Mouse (Mus musculus): ENCODE measurements around the gene Itga2b. TPM values are rescaled to one million over a fixed set of nuclear protein-coding genes. Genes with fewer than 3 reads are reported as not detected.

The Itga2b gene
- polyA plus RNA-seq, 1 experiment = 4,614 TPM

DNA sequence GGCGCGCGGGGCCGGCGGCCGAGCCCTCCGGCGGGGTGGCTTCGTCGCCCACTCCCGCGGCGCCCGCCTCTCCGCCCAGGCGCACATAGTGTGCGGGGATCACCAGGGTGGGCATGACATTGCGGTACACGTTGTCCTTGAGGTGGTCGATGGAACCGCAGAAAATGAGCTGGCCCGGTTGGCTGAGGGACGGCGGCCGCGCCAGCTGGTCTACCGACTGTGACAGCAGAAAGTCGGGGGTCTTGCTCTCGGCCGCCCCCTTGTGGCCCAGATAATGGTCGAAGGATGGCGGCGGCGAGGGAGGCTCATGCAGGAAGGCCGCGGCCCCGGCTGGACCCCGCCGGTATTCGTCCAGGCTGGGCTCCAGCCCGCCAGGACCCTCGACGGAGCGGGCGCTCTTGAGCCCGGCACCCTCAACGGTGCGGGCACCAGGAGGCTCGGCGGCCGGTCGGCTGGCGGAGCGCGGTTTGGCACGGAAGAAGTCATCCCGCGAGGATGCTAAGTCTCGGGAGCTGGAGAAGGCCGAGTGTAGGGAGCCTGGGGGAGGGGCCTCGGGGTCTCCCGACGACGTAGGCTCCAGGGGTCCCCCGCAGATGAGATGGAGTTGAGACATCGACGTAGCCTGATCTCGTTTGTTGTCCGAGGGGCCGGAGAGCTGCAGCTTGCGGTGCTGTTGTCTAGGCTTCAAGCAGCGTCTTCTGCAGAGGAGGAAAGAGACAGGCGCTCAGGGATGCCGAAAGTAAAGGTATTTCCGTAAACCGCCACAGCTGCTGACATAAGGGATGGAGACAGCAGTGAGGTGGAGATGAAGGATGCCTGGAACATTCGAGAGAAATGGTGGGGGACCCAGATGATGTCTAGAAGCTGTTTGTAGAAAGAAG is 31.5 kb downstream of the Itga2b start:
- Histone ChIP-seq H3K4me1 (peaks cover 53% of the 10 kb centered on the region), H3K27me3 (replicated peaks) (peaks cover 44% of the 10 kb centered on the region), H3K4me3 (replicated peaks) (peak overlapping the region; percentile 88), H3K9me3 (peaks cover 9% of the 10 kb centered on the region; the same call in 1 of the 2 replicates), H3K36me3 (replicated peaks; ENCODE audit: low read length) (peaks cover 50% of the 10 kb centered on the region)
- TF ChIP-seq FLI1 (IDR thresholded peaks at IDR 0.05; ENCODE audit: low read length) (no peak), GATA1 (IDR thresholded peaks at IDR 0.05; ENCODE audit: borderline replicate concordance, low read length) (no peak)

- Histone ChIP-seq H3K4me3 (replicated peaks) (peak overlapping the region; percentile 88), H3K27me3 (replicated peaks) (peaks cover 38% of the 10 kb centered on the region)
Measured at GRCm38 (mm10) chr11:102437120-102438061, 32.5 kb downstream of the Itga2b start.

GRCm38 (mm10) chr11:102436471-102436790 is 33.5 kb downstream of the Itga2b start:
- Histone ChIP-seq H3K9me3 (peaks cover 9% of the 10 kb centered on the region; the same call in 1 of the 2 replicates), H3K36me3 (replicated peaks; ENCODE audit: low read length) (peaks cover 59% of the 10 kb centered on the region), H3K27me3 (replicated peaks) (peaks cover 35% of the 10 kb centered on the region), H3K4me1 (peaks cover 73% of the 10 kb centered on the region), H3K4me3 (replicated peaks) (no peak overlapping the region)
- no peak for TF ChIP-seq FLI1 (IDR thresholded peaks at IDR 0.05; ENCODE audit: low read length)
- no peak for TF ChIP-seq GATA1 (IDR thresholded peaks at IDR 0.05; ENCODE audit: borderline replicate concordance, low read length)

More at GRCm38 (mm10) chr11:102437120-102438061, 32.5 kb downstream of the Itga2b start:
- no peak for TF ChIP-seq FLI1 (IDR thresholded peaks at IDR 0.05; ENCODE audit: low read length)
- TF ChIP-seq GATA1 (IDR thresholded peaks at IDR 0.05; ENCODE audit: borderline replicate concordance, low read length) = no peak
- H3K9me3 ChIP-seq = peaks cover 9% of the 10 kb centered on the region; the same call in 1 of the 2 replicates
- H3K4me1 ChIP-seq = peaks cover 63% of the 10 kb centered on the region
- peaks cover 59% of the 10 kb centered on the region for H3K36me3 ChIP-seq (replicated peaks; ENCODE audit: low read length)

DNA sequence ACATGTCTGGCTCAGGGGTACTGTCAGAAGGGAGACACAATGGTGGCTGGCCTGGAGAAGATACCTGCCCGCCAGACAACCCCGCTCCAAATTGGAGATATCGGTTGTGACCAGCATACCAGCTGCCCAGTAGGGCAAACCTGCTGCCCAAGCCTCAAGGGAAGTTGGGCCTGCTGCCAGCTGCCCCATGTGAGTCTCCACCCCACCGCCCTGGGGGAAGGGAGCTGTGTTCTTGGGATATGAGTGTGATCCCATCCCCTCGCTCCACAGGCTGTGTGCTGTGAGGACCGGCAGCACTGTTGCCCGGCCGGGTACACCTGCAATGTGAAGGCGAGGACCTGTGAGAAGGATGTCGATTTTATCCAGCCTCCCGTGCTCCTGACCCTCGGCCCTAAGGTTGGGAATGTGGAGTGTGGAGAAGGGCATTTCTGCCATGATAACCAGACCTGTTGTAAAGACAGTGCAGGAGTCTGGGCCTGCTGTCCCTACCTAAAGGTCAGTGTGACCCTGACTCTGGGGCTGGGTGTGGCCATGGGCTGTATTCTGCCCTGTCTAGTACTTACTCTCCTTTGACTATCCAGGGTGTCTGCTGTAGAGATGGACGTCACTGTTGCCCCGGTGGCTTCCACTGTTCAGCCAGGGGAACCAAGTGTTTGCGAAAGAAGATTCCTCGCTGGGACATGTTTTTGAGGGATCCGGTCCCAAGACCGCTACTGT is 34.0 kb downstream of the Itga2b start:
- peaks cover 33% of the 10 kb centered on the region for H3K27me3 ChIP-seq (replicated peaks)
- H3K4me3 ChIP-seq (replicated peaks) = no peak overlapping the region
- peaks cover 9% of the 10 kb centered on the region; the same call in 1 of the 2 replicates for H3K9me3 ChIP-seq
- H3K36me3 ChIP-seq (replicated peaks; ENCODE audit: low read length) = peaks cover 59% of the 10 kb centered on the region
- TF ChIP-seq GATA1 (IDR thresholded peaks at IDR 0.05; ENCODE audit: borderline replicate concordance, low read length) = no peak
- TF ChIP-seq FLI1 (IDR thresholded peaks at IDR 0.05; ENCODE audit: low read length) = no peak
- H3K4me1 ChIP-seq = peaks cover 78% of the 10 kb centered on the region

DNA sequence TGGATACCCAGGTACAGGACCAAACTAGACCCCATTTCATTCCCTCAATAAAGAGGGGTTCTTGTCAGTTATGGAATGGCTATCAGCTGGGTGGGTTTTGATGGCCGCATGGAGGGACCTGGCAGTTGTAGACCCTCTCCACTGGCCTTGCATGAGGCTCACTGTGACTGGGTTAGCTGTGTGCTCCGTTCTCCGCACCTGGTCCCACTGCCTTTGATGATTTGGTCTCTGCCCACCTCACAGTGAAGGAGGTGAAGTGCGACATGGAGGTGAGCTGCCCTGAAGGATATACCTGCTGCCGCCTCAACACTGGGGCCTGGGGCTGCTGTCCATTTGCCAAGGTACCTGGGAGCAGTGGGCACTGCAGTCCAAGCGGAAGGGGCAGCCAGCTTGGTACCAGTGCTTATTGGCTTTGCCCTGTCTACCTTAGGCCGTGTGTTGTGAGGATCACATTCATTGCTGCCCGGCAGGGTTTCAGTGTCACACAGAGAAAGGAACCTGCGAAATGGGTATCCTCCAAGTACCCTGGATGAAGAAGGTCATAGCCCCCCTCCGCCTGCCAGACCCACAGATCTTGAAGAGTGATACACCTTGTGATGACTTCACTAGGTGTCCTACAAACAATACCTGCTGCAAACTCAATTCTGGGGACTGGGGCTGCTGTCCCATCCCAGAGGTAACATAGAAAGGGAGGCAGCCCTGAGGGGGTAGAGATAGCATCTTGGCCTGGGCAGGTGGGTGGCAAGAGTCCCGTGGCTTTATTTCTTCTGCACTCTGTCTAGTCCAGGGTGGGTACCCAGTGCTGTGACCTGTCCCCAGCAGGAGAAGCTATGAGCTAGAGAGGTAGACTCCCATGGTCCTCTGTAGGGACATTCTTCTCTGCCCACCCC is 34.9 kb downstream of the Itga2b start:
- no peak overlapping the region for H3K4me3 ChIP-seq (replicated peaks)
- H3K27me3 ChIP-seq (replicated peaks) = peaks cover 32% of the 10 kb centered on the region
- TF ChIP-seq GATA1 (IDR thresholded peaks at IDR 0.05; ENCODE audit: borderline replicate concordance, low read length) (no peak), FLI1 (IDR thresholded peaks at IDR 0.05; ENCODE audit: low read length) (no peak)
- peaks cover 9% of the 10 kb centered on the region; the same call in 1 of the 2 replicates for H3K9me3 ChIP-seq
- H3K4me1 ChIP-seq = peaks cover 80% of the 10 kb centered on the region
- H3K36me3 ChIP-seq (replicated peaks; ENCODE audit: low read length) = peaks cover 59% of the 10 kb centered on the region

DNA sequence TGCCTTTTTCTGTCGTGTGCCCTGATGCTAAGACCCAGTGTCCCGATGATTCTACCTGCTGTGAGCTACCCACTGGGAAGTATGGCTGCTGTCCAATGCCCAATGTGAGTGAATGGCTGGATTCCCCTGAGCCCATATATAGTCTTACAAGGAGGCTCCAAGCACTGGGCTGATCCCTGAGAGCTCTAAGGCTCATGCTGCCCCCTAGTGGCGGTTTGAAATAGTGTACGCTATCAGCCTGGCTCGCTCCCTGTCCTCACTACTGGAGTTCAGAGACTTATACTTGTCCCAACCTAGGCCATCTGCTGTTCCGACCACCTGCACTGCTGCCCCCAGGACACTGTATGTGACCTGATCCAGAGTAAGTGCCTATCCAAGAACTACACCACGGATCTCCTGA is 35.5 kb downstream of the Itga2b start:
- peak overlapping the region; percentile 3 for H3K4me3 ChIP-seq (replicated peaks)
- H3K27me3 ChIP-seq (replicated peaks) = peaks cover 25% of the 10 kb centered on the region
- H3K36me3 ChIP-seq (replicated peaks; ENCODE audit: low read length) = peaks cover 59% of the 10 kb centered on the region
- H3K4me1 ChIP-seq = peaks cover 80% of the 10 kb centered on the region
- no peak for TF ChIP-seq GATA1 (IDR thresholded peaks at IDR 0.05; ENCODE audit: borderline replicate concordance, low read length)
- TF ChIP-seq FLI1 (IDR thresholded peaks at IDR 0.05; ENCODE audit: low read length) = no peak
- H3K9me3 ChIP-seq = peaks cover 9% of the 10 kb centered on the region; the same call in 1 of the 2 replicates

- no peak for TF ChIP-seq FLI1 (IDR thresholded peaks at IDR 0.05; ENCODE audit: low read length)
- no peak for TF ChIP-seq GATA1 (IDR thresholded peaks at IDR 0.05; ENCODE audit: borderline replicate concordance, low read length)
- peak overlapping the region; percentile 11 for H3K4me3 ChIP-seq (replicated peaks)
- H3K36me3 ChIP-seq (replicated peaks; ENCODE audit: low read length) = peaks cover 58% of the 10 kb centered on the region
- H3K9me3 ChIP-seq = peaks cover 9% of the 10 kb centered on the region; the same call in 1 of the 2 replicates
- peaks cover 83% of the 10 kb centered on the region for H3K4me1 ChIP-seq
- H3K27me3 ChIP-seq (replicated peaks) = peaks cover 20% of the 10 kb centered on the region
Measured at GRCm38 (mm10) chr11:102433866-102434265, 36.1 kb downstream of the Itga2b start.

DNA sequence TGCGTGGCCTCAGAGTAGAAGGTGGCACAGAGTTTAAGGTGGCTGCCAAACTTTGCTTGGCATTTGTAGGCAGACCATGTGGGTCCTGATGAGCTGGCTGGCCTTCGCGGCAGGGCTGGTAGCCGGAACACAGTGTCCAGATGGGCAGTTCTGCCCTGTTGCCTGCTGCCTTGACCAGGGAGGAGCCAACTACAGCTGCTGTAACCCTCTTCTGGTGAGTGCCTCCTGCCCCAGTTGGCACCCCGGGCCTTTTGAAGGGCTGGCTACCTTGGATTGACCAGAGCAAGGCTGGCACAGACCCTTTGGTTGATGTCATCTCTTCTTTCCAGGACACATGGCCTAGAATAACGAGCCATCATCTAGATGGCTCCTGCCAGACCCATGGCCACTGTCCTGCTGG is 37.0 kb downstream of the Itga2b start:
- H3K36me3 ChIP-seq (replicated peaks; ENCODE audit: low read length) = peaks cover 50% of the 10 kb centered on the region
- H3K4me1 ChIP-seq = peaks cover 83% of the 10 kb centered on the region
- TF ChIP-seq GATA1 (IDR thresholded peaks at IDR 0.05; ENCODE audit: borderline replicate concordance, low read length) (no peak), FLI1 (IDR thresholded peaks at IDR 0.05; ENCODE audit: low read length) (no peak)
- peaks cover 10% of the 10 kb centered on the region for H3K27me3 ChIP-seq (replicated peaks)
- H3K4me3 ChIP-seq (replicated peaks) = peak overlapping the region; percentile 93
- peaks cover 4% of the 10 kb centered on the region; the same call in 1 of the 2 replicates for H3K9me3 ChIP-seq

All from megakaryocyte, embryonic 14.5 days (primary cell).